Mouse (Mus musculus) left cerebral cortex, adult 18-20 months (tissue): ENCODE results near the gene Lgals12. TPM values are rescaled to one million over a fixed set of nuclear protein-coding genes. Genes with fewer than 3 reads are reported as not detected.

Source experiments
- total RNA-seq, 2 experiments: library from RNA; stranded (reverse); gene quantifications; 2 replicates each; pipeline ENCODE4 v1.2.3; 2021

Lgals12 gene
- total RNA-seq, 2 experiments from 2014 or later: 0.77 to 0.91 TPM

Other genes with a start within 250 kb of the Lgals12 start
- gene Spindoc, start 224.2 kb downstream of the Lgals12 start, total RNA-seq: 10 to 100 TPM; 29.1 to 30.8 TPM
- 10 to 100 TPM; 29.5 to 31.1 TPM for gene 2700081O15Rik, start 189.6 kb downstream of the Lgals12 start, total RNA-seq
- gene Rtn3, start 123.9 kb downstream of the Lgals12 start, total RNA-seq: 100 to 1,000 TPM; 828 to 858 TPM
- gene Atl3, start 113.2 kb downstream of the Lgals12 start, total RNA-seq: 10 to 100 TPM; 22.2 to 23.5 TPM
- 10 to 100 TPM; 33.2 to 40.7 TPM for gene Pla2g16, start 49.7 kb downstream of the Lgals12 start, total RNA-seq
- gene Hrasls5, start 5.3 kb upstream of the Lgals12 start, total RNA-seq: not detected
- not detected for gene Slc22a19, start 104.1 kb upstream of the Lgals12 start, total RNA-seq
- not detected for gene Slc22a26, start 195.5 kb upstream of the Lgals12 start, total RNA-seq